Mouse (Mus musculus) frontal cortex, postnatal 25 days (tissue): ENCODE measurements at regions not wholly inside any gene's neighbourhood (a gene's known extent, or its start where the extent isn't known, plus 50 kb on each side); places are given as distances from the start of the nearest gene placed in this dataset.
A peak's percentile ranks its signal among the peaks of the same experiment; 100 is the strongest.

Experiments
- DNase-seq, 2 experiments: peaks; one replicate each; pipeline ENCODE4 v3.0.0; 2022; ENCODE audit warnings: low spot score in 2 of 2

DNA sequence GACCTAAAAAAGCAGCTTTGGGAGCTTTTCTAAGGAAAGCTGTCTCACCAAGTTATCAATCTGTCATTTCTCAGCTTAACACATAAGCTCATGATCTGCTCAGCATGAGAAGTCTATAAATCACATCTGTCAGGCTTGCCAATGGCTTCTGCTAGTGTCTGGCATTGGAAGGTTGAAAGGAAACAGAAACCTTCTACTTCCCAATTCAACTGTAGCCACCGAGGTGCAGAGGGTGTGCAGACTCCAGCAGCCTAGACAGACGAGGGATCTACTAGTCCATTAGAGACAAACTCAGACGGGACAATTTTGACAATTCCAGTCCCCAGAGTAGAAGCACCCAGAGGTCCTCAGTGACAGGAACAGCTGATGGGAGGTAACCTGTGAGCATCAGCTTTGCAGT lies 103.0 kb downstream of the Nab1 start:
- DNase-seq = no peak

DNA sequence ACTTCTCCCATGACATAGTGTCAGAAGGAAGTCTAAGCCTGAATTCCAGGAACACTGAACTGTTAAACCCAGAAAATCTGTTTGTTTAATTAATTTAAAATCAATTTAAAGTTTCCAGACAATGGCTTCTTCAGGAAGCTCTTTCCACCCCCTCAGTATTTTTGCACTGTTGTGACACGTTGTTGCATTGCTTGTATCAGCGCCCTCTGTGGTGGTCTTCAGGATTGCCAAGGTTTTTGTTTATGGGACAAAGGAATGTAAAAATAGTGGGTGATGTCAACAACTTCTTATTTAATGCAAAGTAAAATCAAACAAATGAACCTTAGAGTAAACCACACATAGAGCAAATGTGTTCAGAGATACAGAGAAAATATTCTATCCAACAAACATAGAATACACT lies 107.5 kb downstream of the Nab1 start:
- DNase-seq = no peak

DNA sequence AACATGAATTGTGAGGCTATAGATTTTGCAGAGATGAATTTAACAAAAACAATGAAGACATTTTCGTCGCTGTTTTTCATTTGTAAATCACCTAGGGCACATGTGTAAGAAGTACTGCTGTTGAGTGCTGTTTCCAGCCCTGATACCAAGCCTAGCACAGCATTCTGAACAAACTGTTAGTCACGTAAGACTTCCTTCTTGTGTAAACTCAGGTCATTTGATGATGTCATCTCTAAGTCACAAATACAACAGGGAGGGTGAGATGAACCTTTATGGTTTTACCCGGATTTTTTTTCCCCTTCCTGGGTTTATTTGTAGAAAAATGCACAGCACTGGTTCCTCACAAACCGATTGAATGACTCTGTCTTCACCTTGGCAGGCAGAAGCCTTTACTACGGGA lies 111.6 kb downstream of the Nab1 start:
- DNase-seq = no peak

DNA sequence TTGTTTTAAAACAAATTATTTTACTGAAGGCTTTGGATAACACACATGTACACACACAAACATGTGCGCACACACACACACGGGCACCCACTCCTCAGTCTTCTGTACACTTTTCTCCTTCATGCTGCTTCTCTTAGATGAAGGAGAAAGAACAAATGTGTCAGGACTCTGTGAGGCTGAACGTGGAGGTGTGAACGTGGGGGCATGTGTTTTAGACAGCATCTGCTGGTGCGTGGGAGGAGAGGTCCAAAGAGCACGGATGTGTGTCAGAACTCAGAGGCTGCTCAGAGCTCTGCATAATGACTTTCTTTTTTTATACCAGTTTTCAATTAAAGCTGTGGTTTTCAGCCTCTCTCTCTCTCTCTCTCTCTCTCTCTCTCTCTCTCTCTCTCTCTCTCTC lies 112.4 kb downstream of the Nab1 start:
- peak; percentile 28 to 49 for DNase-seq

DNA sequence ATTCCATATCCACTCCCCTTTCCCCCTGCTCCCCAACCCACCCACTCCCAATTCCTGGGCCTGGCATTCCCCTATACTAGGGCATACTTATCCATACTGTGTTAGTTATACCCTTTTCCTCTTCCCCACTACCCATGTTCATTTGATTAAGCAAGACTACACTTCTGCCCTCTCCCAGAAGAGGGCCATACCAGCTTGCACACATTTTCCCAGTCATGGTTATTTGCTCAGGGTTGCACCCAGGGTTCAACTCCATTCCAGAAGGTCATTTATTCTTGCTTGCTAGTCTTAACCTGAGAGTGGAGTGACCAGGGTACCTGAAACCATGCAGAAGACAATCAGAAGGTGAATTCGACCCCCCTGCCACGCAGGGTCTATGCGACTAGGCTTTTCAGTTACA lies 113.4 kb downstream of the Nab1 start:
- no peak for DNase-seq

DNA sequence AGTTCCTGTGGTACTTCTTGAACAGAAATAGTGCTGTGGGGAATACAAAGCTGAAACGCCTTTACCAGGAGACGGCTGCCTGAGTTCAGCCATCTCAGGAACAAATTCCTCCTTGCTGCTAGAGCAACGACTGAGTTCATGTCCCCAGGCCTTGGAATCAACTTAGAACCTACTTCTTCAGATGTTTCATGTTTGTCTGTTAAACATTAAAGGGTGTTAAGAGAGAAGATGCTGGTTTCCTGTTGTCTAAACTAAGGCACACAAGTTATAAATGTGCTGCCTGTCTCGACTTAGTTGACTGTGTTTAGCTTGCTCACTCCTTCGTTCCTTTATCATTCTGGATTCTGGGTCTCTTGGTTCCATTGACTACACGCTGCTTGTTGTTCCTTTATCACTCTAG lies 125.2 kb downstream of the Nab1 start:
- DNase-seq = no peak

DNA sequence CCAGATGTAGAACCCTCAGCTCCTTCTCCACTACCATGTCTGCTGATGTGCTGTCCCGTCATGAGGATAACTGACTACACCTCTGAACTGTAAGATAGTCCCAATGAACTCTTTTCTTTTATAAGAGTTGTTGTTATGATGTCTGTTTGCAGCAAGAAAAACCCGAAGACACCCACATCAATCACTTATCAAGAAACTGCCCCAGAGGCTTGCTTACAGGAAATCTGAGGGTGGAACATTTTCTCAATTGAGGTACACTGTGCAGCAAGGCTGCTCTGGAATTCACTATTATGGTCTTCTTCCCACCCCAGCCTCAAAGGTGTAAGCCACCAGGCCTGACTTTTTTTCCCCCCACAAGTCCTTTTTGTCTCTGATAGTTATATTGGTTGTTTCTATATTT lies 125.8 kb downstream of the Nab1 start:
- DNase-seq = no peak

DNA sequence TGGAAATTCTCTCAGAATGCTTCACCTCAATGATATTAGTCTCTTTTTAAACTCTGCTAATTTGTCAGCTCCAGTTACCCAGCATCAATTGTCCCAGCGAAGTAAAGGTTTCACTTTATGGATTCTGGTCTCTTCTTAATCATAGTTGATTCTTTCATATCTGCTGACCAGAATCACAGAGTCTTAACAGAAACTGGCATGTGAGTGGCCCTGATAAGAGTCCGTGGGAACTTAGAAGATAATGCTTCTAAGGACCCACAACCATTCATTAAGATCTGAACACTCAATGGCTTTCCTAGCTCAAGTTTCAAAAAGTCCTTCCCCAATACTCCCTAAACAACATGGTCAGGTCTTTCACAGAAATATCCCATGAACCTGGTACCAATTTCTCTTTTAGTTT lies 126.7 kb downstream of the Nab1 start:
- no peak for DNase-seq

DNA sequence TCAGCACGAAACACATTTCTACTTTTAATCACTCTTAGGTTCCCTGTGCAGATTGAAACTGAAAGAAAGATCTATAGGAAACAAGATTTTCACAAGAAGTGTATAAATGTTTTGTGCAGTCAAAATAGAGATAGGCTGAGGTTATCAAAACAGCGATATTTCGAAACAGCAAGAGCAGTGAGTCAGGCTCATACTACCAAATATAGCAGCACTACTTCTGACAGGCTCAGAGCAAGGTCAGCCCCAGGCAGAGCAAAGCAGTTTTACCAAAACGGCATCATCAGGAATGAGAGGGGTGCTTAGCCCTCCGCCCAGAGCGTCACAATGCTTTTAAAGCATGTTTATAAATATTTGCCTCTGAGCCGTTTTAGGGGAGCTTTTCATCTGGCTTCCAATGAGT lies 133.4 kb upstream of the Gls start:
- DNase-seq = no peak

DNA sequence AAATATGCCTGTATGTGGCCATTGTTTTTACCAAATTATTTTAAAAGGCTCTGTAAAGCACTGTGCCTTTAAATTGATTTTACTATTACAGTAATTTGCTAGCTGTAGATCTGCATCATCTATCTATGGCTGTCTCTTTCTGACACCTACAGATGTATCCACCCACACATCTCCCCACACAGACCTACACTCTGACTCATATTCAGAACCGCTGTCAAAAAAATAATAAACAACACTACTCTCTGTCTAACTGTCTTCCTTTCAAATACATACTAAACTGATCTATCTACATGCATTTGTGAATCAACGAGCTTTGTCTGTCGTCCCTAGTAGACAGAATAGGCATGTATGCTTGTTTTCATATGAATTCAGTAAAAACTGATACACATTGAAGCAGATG lies 130.6 kb upstream of the Gls start:
- no peak for DNase-seq

DNA sequence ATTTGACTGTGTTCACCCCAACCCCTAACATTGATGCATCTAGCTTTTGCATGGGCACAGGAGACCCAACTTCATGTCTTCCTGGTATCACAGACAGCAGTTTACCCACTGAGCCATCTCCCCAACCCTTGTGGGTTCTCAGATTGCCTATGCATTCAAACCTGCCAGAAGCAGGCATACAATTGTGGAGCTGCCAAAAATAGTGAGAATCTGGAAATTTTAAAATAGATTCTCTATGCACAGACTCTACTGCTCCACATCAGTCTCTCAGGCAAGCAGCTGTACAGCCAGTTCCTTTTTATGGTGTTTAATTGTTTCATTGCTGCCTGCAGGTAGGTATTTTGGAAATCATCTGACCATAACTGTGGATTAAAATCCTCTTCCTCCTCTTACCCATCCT lies 129.9 kb upstream of the Gls start:
- DNase-seq = no peak

DNA sequence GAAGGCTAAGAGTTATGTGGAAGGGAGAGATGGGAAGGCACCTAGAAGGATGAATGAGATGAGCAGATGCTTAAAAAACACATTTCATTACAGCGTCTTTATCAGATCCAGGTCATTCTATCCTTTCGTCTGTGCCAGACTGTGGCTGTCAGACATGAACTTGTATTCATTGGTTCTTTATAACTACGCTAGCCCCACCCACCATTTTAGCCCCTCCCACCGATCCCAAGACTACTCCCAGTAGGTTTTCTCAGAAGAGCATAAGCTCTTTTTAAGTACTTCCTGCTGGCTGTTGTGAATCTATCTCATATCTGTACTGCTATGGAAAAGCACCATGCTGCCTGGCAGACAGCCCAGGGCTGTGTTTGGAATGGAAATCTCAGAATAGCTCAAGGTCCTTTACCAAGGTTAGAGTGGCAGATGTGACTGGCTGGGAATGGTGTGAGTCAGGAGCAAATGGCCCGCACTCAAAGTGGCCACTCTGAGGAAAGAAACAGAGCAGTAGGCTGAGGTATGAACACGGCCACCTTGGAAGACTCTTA lies 121.1 kb upstream of the Gls start:
- DNase-seq = peak in 1 of 2 experiments; percentile 18

DNA sequence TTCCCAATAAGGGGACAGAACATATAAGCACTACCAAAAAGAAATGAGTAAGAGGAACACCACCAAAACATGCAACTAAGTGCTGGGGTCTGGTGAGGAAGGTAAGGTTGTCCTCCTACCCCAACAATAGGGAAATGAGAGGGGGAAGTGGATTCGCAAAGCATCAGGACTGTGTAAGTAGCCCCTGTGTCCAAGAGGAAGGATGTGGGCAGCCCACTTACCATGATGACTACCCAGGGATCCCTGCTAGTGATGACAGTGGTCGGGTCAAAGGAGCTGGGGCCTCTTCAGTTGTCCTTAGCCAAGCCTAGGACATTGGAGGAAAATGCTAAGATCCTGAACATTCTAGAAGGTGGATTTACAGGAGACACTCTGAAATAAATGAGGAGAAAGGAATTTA lies 109.1 kb upstream of the Gls start:
- DNase-seq = no peak

DNA sequence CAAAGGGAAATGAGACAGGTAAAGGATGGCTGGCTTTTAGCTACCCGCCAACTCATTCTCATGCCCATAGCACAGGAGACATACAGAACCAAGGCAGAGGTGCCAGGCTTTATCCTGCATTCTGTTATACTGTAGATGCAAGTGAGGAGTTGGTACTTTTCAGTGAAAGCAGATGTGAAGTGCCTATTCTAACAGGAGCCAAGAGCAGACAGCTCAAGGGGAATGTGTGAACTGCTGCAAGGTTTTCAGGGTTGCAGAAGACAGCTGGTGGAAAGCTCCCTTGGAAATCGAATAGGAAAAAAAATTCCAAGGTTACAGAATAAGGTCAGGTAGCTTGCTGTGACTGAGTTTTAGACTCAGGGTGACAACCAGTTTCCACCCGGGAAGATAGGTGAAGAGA lies 105.7 kb upstream of the Gls start:
- DNase-seq = no peak

DNA sequence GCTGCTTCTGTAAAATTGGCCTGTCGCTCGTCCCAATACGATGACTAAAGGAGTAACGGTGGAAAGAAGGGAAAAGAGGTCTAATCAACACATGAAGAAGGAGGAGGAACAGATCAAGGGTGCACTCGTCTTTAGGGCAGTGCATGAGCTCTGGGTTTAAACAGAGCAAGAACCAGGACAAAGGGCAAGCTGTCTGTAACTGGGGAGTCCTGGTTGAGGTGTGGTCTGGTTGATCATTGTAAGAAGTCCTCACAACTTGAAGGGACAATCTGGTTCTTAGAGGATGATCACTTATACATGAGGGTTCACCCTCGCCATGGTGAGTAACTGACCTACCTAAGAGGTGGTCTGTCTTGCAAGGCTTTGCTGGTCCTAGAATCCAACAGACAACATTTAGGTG lies 105.2 kb upstream of the Gls start:
- no peak for DNase-seq

DNA sequence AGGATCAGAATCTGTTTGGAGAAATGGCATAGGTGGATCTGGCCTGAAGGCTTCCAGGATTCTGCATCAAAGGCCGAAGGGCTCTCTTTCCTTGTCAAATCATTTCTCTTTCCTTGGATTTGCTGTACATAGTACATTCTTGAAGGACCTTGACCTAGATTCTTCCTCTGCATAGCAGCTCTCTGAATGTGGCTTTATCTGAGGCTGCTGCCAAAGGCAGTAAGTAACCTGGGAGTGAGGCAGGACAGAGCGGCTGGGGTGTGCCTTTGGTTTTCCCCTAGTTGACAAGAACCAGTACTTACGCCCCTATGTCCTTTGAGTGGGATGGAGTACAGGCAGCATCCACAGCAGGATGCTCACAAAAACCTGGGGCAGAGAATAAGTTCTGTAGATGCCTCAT lies 103.7 kb upstream of the Gls start:
- no peak for DNase-seq

DNA sequence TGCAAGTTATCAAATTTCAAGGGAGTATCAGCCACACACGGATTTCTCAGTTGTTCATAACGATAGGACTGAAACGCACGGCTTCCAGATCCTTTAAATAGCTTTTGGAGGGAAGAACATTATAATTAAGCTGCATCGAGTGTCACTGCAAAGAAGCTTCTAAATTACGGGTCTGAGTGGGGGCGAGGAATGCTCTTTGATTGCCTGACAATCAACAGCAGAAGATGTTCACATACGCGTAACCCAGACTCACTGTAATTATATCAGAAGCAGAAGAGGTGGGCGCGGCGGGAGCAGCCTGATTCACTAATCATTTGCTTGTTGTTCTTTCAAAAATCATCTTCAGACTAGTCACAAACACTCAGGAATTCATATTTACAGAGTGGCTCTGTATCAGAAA lies 99.0 kb upstream of the Gls start:
- DNase-seq = no peak

DNA sequence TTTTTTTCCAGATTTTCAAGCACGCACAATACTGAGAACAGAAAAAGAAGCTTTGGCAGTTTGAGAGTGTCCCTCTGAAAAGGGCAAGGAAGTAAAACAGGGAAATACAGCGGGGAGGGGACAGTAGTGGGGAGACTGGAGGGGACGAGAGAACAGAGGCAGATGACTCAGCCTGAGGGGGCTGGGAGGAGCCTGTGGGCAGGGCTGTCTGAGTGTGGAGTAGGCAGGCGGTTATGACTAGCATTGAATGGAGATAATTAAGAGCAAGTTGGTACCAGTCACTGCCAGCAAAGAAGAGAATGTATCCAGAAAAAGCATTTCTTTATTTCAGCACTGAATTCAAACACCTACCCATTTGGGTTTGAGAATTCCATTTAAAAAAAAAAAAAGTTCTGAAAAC lies 98.4 kb upstream of the Gls start:
- peak in 1 of 2 experiments; percentile 35 for DNase-seq

DNA sequence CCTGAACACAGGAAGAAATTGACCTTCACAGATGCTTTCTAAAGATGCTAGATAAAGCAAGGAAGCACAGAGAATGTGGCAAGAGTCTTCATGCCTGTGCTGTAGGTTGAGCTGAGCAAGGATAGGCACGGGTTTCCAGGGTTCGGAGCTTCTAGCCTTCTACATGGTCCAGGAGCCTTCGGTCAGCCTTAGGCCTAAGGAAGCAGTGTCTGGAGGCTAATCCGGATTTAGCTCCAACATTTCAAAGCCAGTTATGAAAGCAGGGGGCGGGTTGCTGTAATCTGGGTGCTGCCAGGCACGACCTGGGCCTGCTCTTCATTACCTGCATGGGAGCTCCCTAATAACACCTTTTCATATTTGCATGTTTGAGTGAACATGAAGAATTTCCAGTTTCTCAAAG lies 97.5 kb upstream of the Gls start:
- no peak for DNase-seq

DNA sequence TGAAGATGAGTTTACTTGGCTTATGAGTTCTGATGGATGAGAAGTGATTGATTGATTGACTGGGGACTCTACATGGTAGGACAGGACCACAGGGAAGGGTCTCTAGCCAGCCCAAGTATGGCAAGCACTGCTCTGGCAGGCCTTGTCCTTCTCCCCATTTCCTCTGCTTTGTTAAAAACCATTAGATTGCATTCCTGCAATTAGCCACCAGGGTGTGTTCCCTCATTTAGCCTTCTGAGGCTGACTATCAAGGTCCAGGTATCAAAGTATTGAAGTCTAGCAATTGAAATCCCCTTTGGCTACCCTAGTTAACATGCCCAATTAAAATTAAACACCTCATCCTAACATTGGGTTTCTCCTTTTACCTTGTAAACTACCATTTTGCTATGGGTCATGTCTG lies 95.5 kb upstream of the Gls start:
- no peak for DNase-seq

DNA sequence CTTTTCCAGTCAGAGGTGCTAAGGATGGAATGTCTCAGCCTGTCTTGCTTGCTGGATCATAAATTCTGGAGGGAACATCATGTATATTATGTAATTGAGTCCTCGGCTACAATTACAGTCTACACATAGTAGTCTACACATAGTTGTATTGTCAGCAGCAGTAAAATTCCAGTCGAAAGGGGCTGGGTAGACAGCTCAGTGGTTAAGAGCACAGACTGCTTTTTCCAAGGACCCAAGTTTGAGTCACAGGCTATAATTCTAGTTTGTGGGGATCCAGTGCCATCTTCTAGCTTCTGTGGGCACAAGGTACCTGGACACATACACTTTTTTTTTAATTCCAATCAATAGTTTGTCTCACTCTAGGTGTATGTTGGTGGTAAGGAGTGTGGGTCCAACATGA lies 91.3 kb upstream of the Gls start:
- no peak for DNase-seq

DNA sequence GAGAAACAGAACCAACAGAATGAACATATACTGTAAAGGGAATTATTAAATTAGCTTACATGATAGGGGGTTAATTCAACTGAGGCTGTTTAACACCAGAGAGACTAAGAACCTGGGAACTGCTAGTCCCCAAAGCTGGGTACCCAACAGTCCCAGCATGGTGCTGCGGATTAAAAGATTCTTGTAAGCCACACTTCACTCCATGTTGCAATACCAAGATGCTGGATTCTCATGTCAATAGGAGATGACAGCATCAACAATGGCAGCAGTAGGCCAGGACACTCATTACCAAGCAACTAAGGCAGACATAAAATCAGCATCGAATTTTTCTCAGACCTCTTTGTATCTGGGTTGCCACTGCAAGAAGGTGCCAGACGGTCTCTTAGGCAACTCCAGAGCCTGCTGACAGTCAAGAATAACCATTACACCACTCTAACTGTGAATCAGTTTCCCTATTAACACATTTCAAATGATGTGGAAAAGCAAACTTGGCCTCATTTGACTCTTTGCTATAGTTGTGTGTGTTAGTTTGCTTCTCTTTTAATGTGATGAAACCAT lies 79.1 kb upstream of the Gls start:
- no peak for DNase-seq

DNA sequence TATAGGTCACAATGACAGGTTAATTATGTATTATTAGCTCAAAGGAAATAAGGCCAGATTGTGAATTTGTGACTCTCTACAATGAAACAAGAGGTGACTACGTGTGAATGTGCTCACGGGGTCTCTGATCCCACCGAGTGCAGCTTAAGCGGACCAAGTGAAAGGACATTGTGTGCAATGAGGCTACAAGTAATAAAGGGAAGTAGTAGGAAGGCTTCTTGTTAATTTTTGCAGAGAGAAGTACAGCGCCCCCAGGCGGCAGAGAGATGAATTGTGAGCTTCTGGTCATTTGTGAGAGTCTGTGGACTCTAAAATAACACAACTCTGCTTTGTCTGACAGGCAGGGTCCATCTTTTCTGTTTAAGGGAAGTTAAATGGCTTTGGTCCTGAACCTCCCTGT lies 73.9 kb upstream of the Gls start:
- DNase-seq = peak in 1 of 2 experiments; percentile 17
